Mouse (Mus musculus): ENCODE results near the gene Bud31. TPM values are rescaled to one million over a fixed set of nuclear protein-coding genes. Genes with fewer than 3 reads are reported as not detected.
A peak's percentile ranks its signal among the peaks of the same experiment; 100 is the strongest.
"Not testable (repeated sequence)": the region's sequence is repeated elsewhere in the genome, so short reads cannot be mapped to it uniquely, and the experiment has no call there.

Bud31 gene
- 10 to 100 TPM; 80.9 to 82.5 TPM for total RNA-seq (2021)
- long read RNA-seq, experiment 1, transcript Bud31-207 (6 exons, 867 nt): major isoform, 22 of 34 reads
- long read RNA-seq, experiment 1, partial matches to known transcripts: 6 of 34 reads
- long read RNA-seq, experiment 1, other reads (novel, unspliced or antisense): 1 of 34 reads
- long read RNA-seq, experiment 2, transcript Bud31-203 (6 exons, 928 nt): minor isoform, 7 of 36 reads
- long read RNA-seq, experiment 2, transcript Bud31-207 (6 exons, 867 nt): major isoform, 19 of 36 reads
- long read RNA-seq, experiment 2, partial matches to known transcripts: 5 of 36 reads
- long read RNA-seq, experiment 2, other reads (novel, unspliced or antisense): 3 of 36 reads

- peak; percentile 88 to 95 for DNase-seq (ENCODE audit: low spot score in 2 of 2)
These were observed at the start of gene Bud31, which contains the start of gene Pdap1 for GRCm38 (mm10) chr5:145139571-145140519. TSS of gene Bud31 (plus strand) at chr5:145140362. TSS of gene Pdap1 (minus strand) at chr5:145140238.

GRCm38 (mm10) chr5:145096195-145096594 lies 44.0 kb upstream of the Bud31 start:
- DNase-seq (ENCODE audit: low spot score in 2 of 2): no peak

- no peak for DNase-seq (ENCODE audit: low spot score in 2 of 2)
These were observed 41.8 kb upstream of the Bud31 start for GRCm38 (mm10) chr5:145098340-145098821.

GRCm38 (mm10) chr5:145100960-145101359 lies 39.2 kb upstream of the Bud31 start:
- DNase-seq (ENCODE audit: low spot score in 2 of 2): no peak

GRCm38 (mm10) chr5:145101451-145101850 lies 38.7 kb upstream of the Bud31 start:
- DNase-seq (ENCODE audit: low spot score in 2 of 2): not testable (repeated sequence)

GRCm38 (mm10) chr5:145102706-145103105 lies 37.5 kb upstream of the Bud31 start:
- no peak for DNase-seq (ENCODE audit: low spot score in 2 of 2)

- no peak for DNase-seq (ENCODE audit: low spot score in 2 of 2)
These were observed 35.8 kb upstream of the Bud31 start for GRCm38 (mm10) chr5:145104328-145104727.

GRCm38 (mm10) chr5:145105694-145106275 lies 34.4 kb upstream of the Bud31 start:
- no peak for DNase-seq (ENCODE audit: low spot score in 2 of 2)

GRCm38 (mm10) chr5:145110401-145110800 lies 29.8 kb upstream of the Bud31 start:
- no peak for DNase-seq (ENCODE audit: low spot score in 2 of 2)

GRCm38 (mm10) chr5:145112566-145112965 lies 27.6 kb upstream of the Bud31 start:
- no peak for DNase-seq (ENCODE audit: low spot score in 2 of 2)

- DNase-seq (ENCODE audit: low spot score in 2 of 2): no peak
These were observed 26.7 kb upstream of the Bud31 start for GRCm38 (mm10) chr5:145113416-145113815.

- DNase-seq (ENCODE audit: low spot score in 2 of 2): peak; percentile 61 to 82
These were observed 26.0 kb upstream of the Bud31 start, which contains the start of gene Arpc1b for GRCm38 (mm10) chr5:145114071-145114605. TSS of gene Arpc1b (plus strand) at chr5:145114215.

- DNase-seq (ENCODE audit: low spot score in 2 of 2): peak; percentile 69 to 77
These were observed 25.3 kb upstream of the Bud31 start for GRCm38 (mm10) chr5:145114606-145115473.

- DNase-seq (ENCODE audit: low spot score in 2 of 2): no peak
These were observed 24.4 kb upstream of the Bud31 start for GRCm38 (mm10) chr5:145115736-145116135.

- DNase-seq (ENCODE audit: low spot score in 2 of 2): peak in 1 of 2 experiments; percentile 48
These were observed 23.8 kb upstream of the Bud31 start for GRCm38 (mm10) chr5:145116316-145116715.

GRCm38 (mm10) chr5:145116916-145117315 lies 23.2 kb upstream of the Bud31 start:
- DNase-seq (ENCODE audit: low spot score in 2 of 2): peak in 1 of 2 experiments; percentile 74

- DNase-seq (ENCODE audit: low spot score in 2 of 2): no peak
These were observed 22.2 kb upstream of the Bud31 start for GRCm38 (mm10) chr5:145118005-145118404.

- no peak for DNase-seq (ENCODE audit: low spot score in 2 of 2)
These were observed 21.7 kb upstream of the Bud31 start for GRCm38 (mm10) chr5:145118461-145118860.

GRCm38 (mm10) chr5:145119385-145119784 lies 20.8 kb upstream of the Bud31 start:
- no peak for DNase-seq (ENCODE audit: low spot score in 2 of 2)

- DNase-seq (ENCODE audit: low spot score in 2 of 2): no peak
These were observed 19.2 kb upstream of the Bud31 start for GRCm38 (mm10) chr5:145120921-145121320.

Data from gastrocnemius, postnatal 4 days (tissue).